Mouse (Mus musculus) gastrocnemius, postnatal 10 days (tissue): Measurements from ENCODE around the gene Sag. TPM values are rescaled to one million over a fixed set of nuclear protein-coding genes. Genes with fewer than 3 reads are reported as not detected.

Source experiments
- DNase-seq: peaks from one replicate; pipeline ENCODE4 v3.0.0; 2021; ENCODE audit warnings: mixed read lengths
- long read RNA-seq, 2 experiments: library from polyadenylated mRNA; stranded (forward); transcript quantifications; one replicate each; pipeline ENCODE4 v2.0.0; 2021
- total RNA-seq, 2 experiments: library from RNA; stranded (reverse); gene quantifications; 2 replicates each; pipeline ENCODE4 v1.2.3; 2021

Sag gene
- under 1 TPM; 0.14 to 0.32 TPM for total RNA-seq
- long read RNA-seq, experiment 1: 0 reads
- long read RNA-seq, experiment 2: 0 reads

DNA sequence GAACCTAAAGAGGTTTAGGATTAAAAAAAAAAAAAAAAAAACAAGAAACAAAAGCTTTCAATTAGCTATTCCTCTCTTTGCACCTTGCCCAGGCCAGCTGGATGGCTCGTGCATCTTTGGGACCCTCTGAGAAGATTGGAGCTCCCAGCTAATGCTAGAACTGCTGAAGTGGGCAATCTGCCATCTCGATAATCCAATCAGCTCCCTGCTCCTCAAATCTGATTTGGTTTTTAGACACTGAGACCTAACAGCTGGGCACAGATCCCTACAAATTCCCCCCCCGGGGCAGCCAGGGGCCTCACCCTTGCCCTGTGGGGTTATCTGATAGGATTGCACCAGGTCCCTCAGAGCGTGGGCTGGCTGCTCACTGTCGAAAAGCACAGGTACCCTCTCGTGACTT, at the start of gene Sag:
Gene Sag (plus strand): TSS at position 105 of the 400 bp plus-strand sequence.
- no peak for DNase-seq

DNA sequence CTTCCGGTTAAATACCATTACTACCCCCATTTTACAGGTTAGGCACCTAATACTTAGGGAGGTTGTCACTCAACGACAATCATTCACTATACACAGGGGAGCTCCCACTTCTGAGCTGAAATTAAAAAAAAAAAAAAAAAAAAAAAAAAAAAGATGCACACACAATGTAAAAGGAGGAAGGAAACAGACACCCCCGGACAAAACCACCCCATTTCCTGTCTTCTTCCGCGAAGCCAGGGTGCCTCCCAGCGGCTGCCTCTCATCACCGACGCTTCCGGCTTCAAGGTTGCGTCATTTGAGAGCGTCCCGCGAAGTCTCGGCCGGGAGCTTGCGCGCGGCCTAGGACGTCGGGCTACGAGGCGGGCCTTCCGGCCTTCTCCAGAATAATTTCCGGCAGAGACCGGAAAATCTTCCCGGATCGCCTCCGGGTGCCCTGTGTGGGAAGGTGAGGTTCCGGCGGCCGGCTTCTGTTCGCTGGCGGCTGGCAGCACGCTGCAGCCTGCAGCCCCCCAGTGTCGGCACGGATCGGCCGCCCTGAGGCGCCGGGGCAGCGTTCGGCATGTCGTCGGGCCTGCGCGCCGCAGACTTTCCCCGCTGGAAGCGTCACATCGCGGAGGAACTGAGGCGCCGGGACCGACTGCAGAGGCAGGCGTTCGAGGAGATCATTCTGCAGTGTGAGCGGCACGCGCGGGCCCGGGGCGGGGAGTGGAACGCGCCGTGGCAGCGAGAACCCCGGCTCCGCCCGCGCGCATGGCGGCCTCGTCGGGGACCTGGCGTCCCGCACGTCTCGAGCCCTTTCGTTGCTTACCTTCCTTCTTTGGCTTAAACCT, 47.6 kb upstream of the Sag start, which contains the start of gene Atg16l1:
Gene Atg16l1 (plus strand): TSS at position 230 of the 830 bp plus-strand sequence.
- DNase-seq: peak; percentile 88

DNA sequence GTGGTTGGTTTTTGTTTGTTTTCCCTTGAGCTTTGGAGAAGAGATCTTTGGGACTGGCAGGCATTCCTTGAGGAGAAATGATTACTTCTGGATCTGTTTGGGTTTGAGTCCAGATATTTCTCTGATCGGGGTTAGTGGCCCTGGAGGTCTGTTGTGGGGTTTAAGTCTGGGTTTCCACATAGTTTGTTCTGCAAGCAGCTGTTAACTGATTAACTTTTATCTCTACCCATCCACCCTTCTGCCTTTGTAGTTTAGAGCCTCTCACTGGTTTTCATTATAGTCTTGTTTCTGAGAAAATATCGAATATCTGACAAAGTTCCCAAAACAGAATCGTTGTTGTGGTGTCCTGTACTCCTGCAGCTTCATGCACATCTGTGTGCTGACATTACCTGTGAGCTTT, 39.7 kb upstream of the Sag start:
- no peak for DNase-seq

DNA sequence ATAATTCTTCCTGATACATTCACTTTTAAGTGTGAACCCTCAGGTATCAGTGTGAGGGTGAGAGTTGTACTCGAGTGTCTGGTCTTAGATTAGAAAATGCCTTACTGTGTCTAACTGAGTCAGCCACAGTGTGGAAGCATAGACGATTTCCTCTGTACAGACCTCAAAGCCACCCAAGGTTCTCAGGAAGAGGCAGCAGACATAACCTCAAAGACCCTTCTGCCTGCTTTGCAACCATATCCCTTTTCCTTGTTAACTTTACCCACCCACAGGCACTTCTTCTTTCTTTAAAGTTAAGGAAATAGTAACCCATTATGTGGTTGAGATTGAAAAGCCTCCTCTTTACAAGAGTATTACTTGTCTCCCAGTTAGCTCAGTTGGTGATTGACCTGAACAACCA, 37.7 kb upstream of the Sag start:
- DNase-seq: no peak

DNA sequence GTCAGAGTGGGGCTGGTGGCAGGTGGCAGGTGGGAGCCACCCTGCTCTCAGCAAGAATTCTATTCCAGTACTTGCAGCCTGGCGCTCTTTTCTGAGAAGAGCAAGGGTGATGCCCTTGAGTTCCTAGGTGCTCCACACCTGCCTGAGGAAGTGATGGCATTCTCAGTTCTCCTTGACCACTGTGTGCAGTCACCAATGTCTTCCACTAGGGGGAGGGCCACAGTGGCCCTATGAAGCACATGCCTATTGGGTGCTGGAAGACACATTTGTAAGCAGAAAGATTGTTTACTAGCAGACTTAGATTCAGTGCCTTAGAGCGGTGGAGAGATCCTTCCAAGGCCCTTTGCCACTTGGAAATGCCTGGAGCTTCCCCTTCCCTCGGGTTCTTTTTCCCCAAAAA, 37.2 kb upstream of the Sag start:
- DNase-seq: no peak

DNA sequence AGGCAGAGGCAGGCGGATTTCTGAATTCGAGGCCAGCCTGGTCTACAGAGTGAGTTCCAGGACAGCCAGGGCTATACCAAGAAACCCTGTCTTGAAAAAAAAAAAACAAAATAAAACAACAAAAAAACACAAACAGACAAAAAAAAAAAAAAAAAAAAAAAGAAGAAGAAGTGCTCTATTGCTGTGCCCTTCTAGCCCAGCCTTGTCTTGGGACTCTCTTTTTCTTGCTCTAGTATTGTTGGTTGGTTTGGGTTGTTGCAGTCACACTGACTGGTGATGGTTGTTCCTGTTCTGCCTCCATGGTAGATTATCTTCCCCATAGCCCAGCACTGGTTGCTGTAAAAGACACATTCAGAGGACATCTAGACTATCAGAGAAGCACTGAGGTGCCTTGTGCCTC, 34.2 kb upstream of the Sag start:
- DNase-seq: no peak

DNA sequence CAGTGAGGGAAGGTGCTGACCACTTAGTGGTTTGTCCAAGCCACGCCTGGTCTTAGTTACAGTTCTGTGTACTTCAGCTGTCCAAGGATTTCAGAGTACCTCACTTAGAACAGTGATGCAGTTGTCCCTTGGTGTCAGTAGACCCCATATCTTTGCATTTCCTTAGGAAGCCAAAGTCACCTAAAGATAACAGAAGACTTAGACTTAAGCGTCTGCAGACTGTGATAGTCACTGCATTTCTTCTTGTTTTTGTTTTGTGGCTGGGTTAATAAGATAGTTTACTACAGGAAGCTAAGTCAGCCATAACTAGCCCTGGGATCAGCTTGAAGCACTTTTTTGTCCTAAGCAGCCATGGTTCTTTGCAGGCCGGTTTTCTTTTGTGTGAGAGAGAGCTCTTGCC, 33.0 kb upstream of the Sag start:
- DNase-seq: no peak

DNA sequence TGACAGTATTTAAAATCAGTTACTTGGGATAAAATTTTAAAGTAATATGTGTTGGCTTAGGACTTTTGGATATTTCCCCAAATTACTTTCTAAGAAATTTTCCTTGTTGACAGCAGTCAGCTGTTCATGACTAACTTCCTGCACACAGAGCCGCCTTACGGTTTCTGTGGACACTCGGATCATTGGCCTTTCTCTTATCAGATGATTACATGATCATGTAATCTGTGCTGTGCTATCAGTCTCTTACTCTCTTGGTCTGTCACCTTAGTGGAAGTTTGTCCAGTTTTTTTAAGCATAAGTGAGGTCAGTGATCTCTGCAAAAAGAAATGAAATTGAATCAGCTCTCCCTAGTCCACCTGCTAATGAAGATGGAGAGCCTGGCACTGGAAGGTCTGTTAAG, 31.8 kb upstream of the Sag start:
- DNase-seq: no peak

DNA sequence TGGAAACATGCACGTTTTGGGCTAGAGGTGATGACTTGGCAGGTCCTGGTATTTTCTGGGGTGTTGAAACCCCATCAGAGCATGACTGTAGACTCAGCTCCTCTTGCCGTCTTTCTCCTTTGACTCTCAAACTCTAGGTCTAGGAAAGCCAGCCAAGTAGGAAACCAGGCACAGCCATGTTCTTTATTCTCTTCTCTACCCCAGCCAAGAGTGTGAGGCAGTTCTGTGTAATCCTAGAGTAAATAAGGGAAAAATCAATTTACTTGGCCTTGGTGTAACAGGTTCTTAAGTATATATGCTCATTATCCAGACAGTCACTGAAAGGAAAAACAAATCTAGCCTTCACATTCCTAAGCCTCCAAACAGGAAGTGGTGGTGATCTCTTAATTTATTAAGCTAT, 30.1 kb upstream of the Sag start:
- no peak for DNase-seq

DNA sequence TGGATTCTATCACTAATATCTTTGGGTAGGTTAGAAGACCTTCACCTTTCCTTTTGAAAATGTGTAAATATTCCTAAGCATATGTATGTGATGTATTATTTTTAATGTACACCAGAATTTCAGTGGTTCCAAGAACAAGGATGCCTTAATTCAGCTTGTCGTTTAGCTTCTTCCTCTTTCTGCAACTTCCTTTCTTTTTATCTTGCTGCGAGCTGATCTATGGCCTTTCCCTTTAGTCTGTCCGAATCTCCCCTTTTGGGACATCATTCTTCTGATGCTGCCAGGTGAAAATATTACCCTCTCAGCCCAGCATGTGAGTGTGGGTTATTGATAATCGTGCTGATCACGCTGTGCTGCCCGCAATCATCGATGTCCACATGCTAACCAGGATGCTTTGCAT, 28.6 kb upstream of the Sag start:
- DNase-seq: no peak

DNA sequence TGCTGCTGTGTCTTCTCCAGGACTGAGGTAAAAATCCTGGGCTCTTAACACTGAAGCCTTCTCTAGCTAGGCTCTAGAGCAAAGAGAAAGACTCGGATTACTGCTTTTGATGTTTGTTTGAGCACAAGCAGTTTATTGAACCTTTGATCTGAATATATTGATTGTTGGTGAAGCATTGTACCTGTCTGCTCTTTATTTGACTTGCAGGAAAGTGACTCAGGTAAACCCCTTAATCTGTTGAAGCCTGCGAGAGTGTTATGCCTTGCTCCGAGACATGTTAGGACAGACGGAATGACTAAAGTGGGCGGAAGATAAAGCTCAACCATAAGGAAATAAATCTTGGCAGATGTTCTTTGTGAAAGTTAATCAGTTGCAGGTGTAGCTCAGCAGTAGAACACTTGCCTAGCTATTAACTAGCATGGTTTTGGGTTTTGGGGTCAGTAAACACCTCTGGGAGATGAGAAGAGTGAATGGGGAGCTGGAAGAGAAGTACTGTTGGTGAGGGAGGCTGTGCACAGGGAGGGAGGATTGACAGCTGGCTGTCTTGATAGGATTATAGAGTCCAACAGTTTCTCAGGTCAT, 24.2 kb upstream of the Sag start:
- DNase-seq: no peak

DNA sequence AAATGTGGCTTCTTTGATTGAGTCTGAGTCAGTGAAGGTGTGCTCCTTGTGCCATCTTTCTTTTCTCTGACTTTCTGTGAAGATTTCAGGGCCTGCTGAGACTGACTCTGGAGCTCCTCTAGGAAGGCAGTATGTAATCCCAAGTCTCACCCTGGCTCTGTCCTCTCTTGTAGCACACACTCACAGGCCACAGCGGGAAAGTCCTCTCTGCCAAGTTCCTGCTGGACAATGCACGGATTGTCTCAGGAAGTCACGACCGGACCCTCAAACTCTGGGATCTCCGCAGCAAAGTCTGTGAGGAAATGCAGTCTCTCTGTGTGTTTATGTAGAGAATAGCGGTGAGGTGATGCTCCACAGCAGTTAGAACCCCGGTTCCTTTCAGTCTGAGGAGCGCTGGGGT, 17.8 kb upstream of the Sag start:
- DNase-seq: no peak

DNA sequence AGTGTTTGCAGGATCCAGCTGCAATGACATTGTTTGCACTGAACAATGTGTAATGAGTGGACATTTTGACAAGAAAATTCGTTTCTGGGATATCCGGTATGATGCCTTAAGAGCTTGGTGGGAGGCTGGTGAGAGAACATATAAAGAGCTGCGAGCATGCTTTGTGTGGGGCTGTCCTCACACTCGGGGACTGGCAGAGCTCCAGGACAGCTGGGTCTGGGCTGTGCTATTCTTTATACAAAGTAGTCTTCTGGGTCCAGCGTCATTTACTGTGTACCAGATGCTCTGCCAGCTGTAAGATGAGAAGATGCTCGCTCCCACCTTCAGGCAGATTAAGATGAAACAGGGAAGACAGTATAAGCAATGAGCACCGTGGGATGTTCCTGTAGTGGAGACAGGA, 17.2 kb upstream of the Sag start:
- peak; percentile 76 for DNase-seq

DNA sequence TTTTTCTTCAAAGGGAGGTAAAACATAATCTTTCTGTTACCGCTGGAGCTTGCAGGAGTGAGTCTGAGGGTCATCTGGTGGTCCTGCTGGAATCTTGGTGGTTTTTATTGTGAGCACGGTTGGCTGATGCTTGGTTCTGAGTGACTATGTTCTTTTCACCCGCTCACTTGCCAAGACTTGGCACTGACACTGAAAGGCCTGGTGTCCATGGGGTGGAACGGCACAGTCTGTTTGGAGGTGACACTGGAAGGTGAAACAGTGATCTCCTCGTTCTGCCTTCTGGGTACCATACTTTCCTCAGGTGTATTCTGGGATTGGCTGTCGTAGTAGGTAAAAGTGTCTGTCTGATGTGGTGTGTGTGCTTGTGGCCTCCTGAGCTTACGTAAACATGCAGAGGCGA, 13.8 kb upstream of the Sag start:
- no peak for DNase-seq

DNA sequence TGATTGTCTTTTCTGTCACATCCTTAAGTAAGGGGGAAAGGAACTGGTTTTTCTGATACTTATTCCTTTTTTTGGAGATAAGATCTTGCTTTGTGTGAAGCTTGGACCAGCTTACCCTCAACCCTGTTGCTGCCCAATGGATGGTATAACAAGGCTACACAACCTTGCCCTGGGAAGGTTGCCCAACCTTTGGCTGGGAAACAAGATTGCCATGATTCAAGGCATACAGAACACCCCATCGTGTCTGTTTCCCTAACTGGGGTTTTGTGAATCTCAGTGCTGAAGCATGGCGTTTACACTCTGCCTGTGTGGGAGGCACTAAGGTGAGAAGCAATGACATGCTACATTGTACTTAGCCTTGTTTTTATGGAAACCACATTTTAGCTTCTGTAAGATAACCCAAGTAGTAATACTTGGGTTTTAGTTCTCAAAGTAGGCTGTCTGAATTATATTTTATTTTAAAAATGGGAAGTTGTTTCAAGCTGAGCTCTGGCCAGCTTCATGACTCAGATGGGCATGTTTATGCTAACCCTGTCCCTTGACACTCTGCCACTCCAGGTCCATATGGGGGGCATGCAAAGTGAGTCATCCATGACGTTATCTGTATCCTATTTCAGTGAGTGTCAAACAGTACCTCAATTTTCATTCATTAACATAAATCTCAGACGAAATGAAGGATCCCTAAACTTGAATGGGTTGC, 10.9 kb upstream of the Sag start:
- no peak for DNase-seq

DNA sequence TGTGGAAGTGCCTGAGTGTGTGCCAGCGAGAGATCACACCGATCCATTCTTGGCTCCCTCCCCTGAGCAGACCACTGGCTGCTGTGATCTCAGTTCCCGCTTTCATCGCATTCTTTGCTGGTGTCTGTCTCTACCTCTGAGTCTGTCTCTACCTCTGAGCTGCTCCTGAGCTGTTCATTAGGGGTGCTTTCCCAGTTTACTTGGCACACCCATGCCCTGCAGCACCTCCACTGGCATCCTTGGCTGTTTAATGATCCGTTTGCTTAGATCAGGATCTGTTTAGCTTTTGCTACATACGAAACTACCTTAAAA, 10.4 kb upstream of the Sag start:
- no peak for DNase-seq

DNA sequence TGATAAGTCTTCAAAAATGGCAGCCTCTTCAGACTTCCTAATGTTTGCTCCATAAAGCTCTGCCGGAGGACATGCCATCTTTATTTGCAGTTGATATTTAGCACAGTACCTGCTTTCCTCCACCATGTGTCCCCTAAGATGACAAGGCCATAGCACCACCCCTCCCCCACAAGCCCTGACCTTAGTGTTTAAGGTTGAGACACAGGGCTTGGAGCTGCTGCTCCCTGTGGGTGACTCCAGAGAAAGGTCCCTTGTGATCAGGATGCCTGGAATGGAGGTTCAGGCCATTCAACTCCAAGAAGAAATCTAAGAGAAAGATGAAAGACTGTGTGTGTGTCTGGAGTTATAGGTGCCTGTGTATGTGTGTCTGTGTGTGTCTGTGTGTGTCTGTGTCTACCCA, 5.8 kb upstream of the Sag start:
- no peak for DNase-seq

DNA sequence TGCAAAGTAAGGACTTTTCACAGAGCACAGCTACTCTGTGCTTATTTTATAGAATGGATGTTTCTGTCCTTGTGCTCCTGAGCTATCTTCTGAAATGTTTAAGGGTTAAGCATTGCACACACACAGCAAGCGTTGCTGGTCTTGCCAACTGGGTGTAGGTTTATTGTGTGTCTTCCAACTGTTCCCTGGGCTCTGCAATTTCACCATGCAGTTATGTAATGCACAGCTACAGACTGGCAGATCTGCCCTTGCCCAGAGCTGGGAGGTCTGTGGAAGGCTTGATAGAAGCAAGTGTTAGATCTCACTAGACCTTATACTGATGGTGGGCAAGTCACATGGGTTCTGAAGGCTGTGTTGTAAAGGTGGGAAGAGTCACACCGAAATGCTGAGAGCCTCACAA, 5.2 kb upstream of the Sag start:
- DNase-seq: no peak

DNA sequence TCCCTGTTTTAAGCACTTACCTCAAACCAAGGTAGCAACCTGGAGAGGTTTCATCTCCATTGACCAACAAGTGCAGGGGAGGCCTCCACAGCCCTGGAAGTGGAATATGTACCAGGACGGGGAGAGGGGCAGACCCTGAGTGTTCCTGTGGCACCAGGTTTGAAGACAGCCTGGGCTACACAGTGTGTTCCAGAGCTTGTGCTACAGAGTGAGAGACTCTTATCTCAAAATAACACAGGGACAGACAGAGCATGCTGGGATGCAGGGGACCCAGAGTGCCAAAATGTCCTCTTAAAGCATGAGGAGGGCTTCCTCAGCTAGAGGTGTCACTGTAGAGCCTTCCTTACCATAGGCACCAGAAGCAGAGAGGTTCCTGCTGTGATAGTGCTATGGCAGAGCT, 4.3 kb downstream of the Sag start:
- no peak for DNase-seq

DNA sequence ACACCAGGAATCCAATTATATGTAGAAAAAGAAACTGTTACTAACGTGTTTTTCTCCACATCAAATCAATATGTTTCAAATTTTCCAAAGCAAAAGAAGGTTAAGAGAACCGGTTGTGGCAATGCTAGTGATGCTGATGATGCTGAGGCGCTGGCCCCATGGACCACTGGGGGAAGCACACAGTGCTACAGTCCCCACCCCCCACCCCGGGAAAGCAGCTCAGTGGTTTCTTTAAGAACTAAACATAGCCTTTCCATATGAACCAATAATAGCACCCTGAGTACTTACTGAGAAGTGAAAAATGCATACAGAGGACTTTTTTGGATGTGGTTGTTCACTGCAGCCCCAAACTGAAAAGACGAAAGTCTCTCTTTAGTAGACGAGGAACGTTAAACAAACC, 7.9 kb downstream of the Sag start:
- DNase-seq: no peak

DNA sequence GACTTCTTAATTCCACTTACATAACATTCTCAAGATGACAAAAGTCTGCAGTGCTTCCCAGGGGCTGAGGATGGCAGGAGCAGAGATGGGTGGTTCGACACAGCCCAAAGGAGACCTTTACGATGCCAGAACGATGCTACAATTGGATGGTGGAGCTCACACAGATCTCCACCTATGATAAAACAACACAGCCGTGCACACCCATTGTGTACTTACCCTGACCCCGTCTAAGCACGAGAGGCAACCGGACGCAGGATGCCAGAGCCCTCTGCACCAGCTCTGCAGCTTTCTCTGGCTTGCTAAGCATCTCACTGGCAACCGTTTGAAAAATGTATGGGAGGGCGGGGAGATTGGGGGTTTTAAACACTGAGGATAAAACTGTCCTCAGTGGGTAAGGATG, 8.6 kb downstream of the Sag start:
- no peak for DNase-seq

DNA sequence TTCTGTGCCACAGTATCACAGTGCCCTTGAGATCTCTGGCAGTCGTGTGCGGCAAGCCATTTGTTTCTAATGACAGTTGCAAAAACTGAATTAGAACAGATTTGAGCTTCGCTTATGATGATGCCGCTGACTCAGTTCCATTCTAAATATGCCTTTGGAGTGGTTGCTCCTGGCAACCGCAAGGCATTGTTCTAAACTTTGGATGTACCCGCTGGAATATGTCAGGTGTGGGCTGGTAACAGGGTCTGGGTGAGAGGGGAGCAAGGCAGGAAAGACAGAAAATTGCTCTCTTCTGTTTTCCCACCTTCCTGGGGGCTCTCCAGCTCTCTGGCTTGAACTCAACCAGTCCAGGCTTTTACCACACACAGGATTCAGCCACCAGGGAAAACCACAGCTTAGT, 9.7 kb downstream of the Sag start:
- no peak for DNase-seq

DNA sequence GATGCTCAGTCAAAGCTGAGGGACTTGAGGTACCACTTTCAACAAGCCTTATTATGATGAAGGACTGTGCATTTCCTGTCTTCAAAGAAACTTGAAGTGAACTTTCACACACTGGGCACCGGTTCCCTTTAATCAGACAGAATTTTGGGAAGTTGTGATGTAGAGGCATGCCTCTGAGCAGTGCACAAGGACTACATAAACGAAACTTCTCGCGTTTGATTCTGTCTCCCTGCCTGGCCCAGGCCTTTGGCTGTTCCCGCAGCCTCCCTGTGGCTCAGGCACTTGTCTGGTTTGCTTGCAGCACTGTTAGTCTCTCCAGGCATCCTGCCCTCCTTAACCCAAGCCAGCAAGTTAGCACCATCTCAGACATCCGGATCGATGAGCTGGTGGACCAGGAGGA, 10.2 kb downstream of the Sag start:
- no peak for DNase-seq
